Mouse (Mus musculus) spleen, adult 2 months (tissue): Measurements from ENCODE around the gene Adora1. TPM values are rescaled to one million over a fixed set of nuclear protein-coding genes. Genes with fewer than 3 reads are reported as not detected.

ENCODE experiments used
- DNase-seq, 2 experiments: peaks; one replicate each; pipeline versions ENCODE4 v3.0.0 to v3.0.0-alpha.2; 2012 to 2021; ENCODE audit warnings: low spot score in 2 of 2, low read depth in 1 of 2
- H3K27ac ChIP-seq: fragments of 200-500 bp; 2 replicates; pipeline ENCODE4 v1.5.1; 2012; ENCODE audit warnings: low read length, inconsistent platforms; ENCODE audit not compliant: insufficient read depth
- H3K27me3 ChIP-seq: fragments of 200-500 bp; 2 replicates; pipeline ENCODE4 v1.6.1; 2012; ENCODE audit warnings: mild to moderate bottlenecking, moderate library complexity, low read length, inconsistent platforms; ENCODE audit not compliant: control insufficient read depth, insufficient read depth
- H3K36me3 ChIP-seq: fragments of 200-500 bp; 2 replicates; pipeline ENCODE4 v1.6.1; 2012; ENCODE audit warnings: mild to moderate bottlenecking, low read length, inconsistent platforms; ENCODE audit not compliant: control insufficient read depth, insufficient read depth
- H3K4me1 ChIP-seq: fragments of 200-500 bp; 2 replicates; pipeline ENCODE4 v1.6.1; 2011; ENCODE audit warnings: inconsistent platforms; ENCODE audit not compliant: control insufficient read depth, insufficient read depth, insufficient read length
- H3K4me3 ChIP-seq: fragments of 200-500 bp; 2 replicates; pipeline ENCODE4 v1.5.1; 2011; ENCODE audit warnings: mild to moderate bottlenecking, inconsistent platforms; ENCODE audit not compliant: insufficient read depth, insufficient read length; ENCODE audit errors: extremely low read depth
- CTCF ChIP-seq: fragments of 200-500 bp; IDR thresholded peaks from 2 replicates; pipeline ENCODE4 v1.5.1; 2011; ENCODE audit warnings: mild to moderate bottlenecking, inconsistent platforms; ENCODE audit not compliant: insufficient read depth, insufficient read length, insufficient replicate concordance; ENCODE audit errors: extremely low read depth
- POLR2A ChIP-seq: fragments of 200-500 bp; IDR thresholded peaks from 2 replicates; pipeline ENCODE4 v1.6.1; 2011; ENCODE audit warnings: low read depth, low read length, inconsistent platforms
- WGBS: fragments of 180-500 bp; shearing (Covaris S2); methylation state at CpG from one replicate; pipeline ENCODE4 v1.1.7; 2018; 5-methylcytosine and 5-hydroxymethylcytosine counted together
- polyA plus RNA-seq: library from polyadenylated mRNA; depleted of rRNA; stranded (reverse); fragments of >200 nt; gene quantifications from 2 replicates; pipeline ENCODE4 v1.2.3, GENCODE M21; 2012

Gene Adora1
- polyA plus RNA-seq, 1 experiment = 0.28 TPM

- no peak for DNase-seq
- WGBS = 52% methylated on average over 4 of the region's 4 CpGs
- no peak overlapping the region for H3K27ac ChIP-seq
Measured at GRCm38 (mm10) chr1:134184089-134184488, 51.1 kb downstream of the Adora1 start.

GRCm38 (mm10) chr1:134182025-134182424 is 53.2 kb downstream of the Adora1 start, which contains the start of gene Chil1:
Gene Chil1 (plus strand): TSS chr1:134182176.
- Histone ChIP-seq H3K27ac (no peak within 1 kb of the TSS), H3K4me3 (no peak within 1 kb of the TSS), H3K27me3 (no peaks in the 10 kb centered on the region), H3K36me3 (no peaks in the 10 kb centered on the region), H3K4me1 (no peaks in the 10 kb centered on the region)
- WGBS = 82% methylated on average over 4 of the region's 4 CpGs
- no peak for DNase-seq
- TF ChIP-seq CTCF (no peak), POLR2A (no peak)

More at GRCm38 (mm10) chr1:134184089-134184488, 51.1 kb downstream of the Adora1 start:
- no peak overlapping the region for H3K4me3 ChIP-seq
- H3K36me3 ChIP-seq = no peaks in the 10 kb centered on the region
- H3K4me1 ChIP-seq = no peaks in the 10 kb centered on the region
- no peak for TF ChIP-seq POLR2A
- TF ChIP-seq CTCF = no peak
- no peaks in the 10 kb centered on the region for H3K27me3 ChIP-seq

GRCm38 (mm10) chr1:134177976-134178375 is 57.3 kb downstream of the Adora1 start:
- H3K36me3 ChIP-seq = no peaks in the 10 kb centered on the region
- DNase-seq = no peak
- no peaks in the 10 kb centered on the region for H3K27me3 ChIP-seq
- H3K4me3 ChIP-seq = no peak overlapping the region
- 90% methylated on average over 5 of the region's 5 CpGs for WGBS
- H3K27ac ChIP-seq = no peak overlapping the region
- H3K4me1 ChIP-seq = no peaks in the 10 kb centered on the region
- no peak for TF ChIP-seq CTCF
- TF ChIP-seq POLR2A = no peak

- 85% methylated on average over 7 of the region's 7 CpGs for WGBS
- Histone ChIP-seq H3K4me1 (no peaks in the 10 kb centered on the region), H3K4me3 (no peak overlapping the region), H3K36me3 (no peaks in the 10 kb centered on the region), H3K27ac (no peak overlapping the region), H3K27me3 (no peaks in the 10 kb centered on the region)
- TF ChIP-seq POLR2A (no peak), CTCF (no peak)
- DNase-seq = no peak
Measured at GRCm38 (mm10) chr1:134173081-134173480, 62.1 kb downstream of the Adora1 start.

GRCm38 (mm10) chr1:134168985-134169697 is 66.1 kb downstream of the Adora1 start:
- no peaks in the 10 kb centered on the region for H3K27me3 ChIP-seq
- no peaks in the 10 kb centered on the region for H3K4me1 ChIP-seq
- no peak overlapping the region for H3K27ac ChIP-seq
- TF ChIP-seq POLR2A (no peak), CTCF (no peak)
- no peaks in the 10 kb centered on the region for H3K36me3 ChIP-seq
- WGBS = 92% methylated on average over 8 of the region's 8 CpGs
- no peak overlapping the region for H3K4me3 ChIP-seq
- no peak for DNase-seq

- 95% methylated on average over 3 of the region's 3 CpGs for WGBS
- no peaks in the 10 kb centered on the region for H3K4me1 ChIP-seq
- TF ChIP-seq CTCF (no peak), POLR2A (no peak)
- DNase-seq = no peak
- H3K4me3 ChIP-seq = no peak overlapping the region
- H3K27ac ChIP-seq = no peak overlapping the region
- no peaks in the 10 kb centered on the region for H3K27me3 ChIP-seq
- H3K36me3 ChIP-seq = no peaks in the 10 kb centered on the region
Measured at GRCm38 (mm10) chr1:134168567-134168966, 66.7 kb downstream of the Adora1 start.
